Mouse (Mus musculus) C3H10T1/2 (cell line): ENCODE data around the gene Fads6. TPM values are rescaled to one million over a fixed set of nuclear protein-coding genes. Genes with fewer than 3 reads are reported as not detected.

Experiments
- polyA plus RNA-seq, 2 experiments: library from polyadenylated mRNA; unstranded; fragments of >200 nt; fragmentation: generic; extraction: Trizol; gene quantifications; one replicate each; pipeline ENCODE4 v1.2.1; 2012; ENCODE audit warnings: missing spikeins in 2 of 2

The Fads6 gene
- polyA plus RNA-seq: under 1 TPM in 1 of 2 experiments, not detected in 1; 0.05 TPM

DNA sequence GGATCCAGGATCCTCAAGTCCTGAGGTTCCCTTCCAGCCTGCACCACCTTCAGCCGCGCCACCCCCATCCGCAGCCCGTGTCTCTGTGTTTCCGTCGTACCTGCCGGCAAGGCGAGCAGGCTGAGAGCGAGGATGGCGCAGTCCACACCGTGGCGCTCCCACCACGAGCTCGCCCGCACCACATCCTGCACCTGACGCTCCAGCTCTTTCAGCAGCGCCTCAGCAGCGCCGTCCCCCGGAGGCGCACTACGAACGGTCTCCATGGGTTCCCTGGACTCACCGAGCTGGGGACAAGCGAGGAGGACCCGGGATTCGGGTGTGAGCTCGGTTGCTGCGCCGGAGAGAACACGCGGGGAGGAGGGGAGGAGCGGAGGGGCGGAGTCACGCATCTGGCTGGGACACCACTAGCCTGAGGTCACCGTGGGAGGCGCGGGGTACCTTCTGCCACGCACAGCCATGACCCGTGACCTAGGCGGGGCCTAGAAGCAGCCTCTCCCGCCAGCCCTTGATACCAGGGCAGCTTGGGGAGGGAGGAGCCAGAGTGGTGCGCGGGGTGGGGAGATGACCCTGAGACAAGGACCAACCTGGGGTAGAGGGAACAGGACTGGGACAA lies at the start of gene Fads6:
TSS of gene Fads6 (minus strand) at position 450 of the 613 bp plus-strand sequence.

DNA sequence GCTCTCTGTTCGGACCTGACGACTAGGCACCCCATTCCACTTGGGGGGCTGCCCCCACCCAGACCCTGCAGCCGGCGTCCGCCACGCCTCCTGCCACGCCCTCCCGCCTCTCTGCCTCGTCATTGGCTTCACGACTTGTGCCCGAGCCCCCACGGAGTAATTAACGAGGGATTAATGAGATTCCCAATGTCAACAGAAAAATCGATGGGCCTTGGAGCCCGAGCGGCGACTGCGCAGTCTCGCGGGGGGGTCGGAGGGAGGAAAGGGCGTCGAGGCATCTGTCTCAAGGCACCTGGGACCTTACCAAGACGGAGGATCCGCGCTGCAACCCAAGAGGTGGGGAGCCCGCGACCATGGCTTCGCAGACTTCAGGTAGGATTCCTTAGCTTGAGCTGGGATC lies 37.1 kb upstream of the Fads6 start, which contains the start of gene Otop3:
TSS of gene Otop3 (plus strand) at position 201 of the 400 bp plus-strand sequence.

DNA sequence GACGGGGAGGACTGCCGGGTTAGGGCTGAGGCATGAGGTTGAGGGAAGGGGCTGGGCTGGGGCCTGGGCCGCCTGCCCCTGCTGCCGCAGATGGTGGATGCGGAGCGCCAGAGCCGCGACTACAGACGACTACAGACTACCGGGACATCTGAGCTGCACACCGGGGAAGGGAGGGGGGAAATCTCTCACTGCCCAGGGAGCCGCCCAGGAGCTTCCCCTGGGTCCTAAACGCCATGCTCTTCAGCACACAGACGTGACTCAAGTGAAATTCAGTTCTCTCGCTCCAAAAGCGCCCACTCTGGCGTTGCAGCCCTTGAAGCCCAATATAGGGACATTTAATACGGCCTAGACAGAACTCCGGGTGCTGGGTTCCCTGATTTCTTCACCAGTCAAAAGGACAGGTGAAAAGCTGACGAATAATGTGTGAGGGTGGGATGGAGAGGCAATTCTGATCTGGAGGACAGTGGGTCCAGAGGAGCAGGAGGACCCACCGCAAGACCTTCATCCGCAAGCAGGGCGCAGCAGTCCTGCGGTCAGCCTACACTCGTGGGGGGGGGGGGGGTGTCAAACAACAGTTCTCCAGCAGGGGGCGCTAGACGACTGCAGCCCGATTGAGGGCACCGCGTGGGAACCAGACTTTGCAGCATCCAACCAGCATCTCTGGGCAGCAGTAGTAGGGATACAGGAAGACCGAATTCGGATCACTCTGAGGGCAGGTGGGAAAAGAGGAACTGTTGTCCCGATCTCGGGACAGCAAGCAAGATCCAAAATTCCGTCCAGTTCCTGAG lies 24.6 kb upstream of the Fads6 start, which contains the start of gene Ush1g:
TSS of gene Ush1g (minus strand) at position 136 of the 788 bp plus-strand sequence.

DNA sequence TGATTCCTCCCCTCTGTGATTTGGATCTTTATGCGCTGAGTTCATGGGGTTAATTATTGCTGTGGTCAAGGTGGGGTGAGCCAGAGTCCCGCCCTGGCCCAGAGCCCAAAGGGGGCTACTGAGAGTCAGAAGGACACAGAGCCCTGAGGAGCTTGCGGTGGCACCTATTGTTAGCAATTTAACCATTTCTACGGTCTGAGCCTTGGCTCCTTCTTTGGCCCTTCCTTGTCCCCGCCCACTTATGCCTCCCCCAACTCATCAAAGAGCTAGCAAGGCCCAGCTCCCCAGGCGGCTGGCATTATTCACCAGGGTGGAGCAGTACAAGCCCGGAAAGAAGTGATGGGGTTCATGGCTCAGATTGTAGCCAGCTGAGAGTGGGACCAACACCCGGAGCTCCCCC lies 9.4 kb upstream of the Fads6 start, which contains the start of gene Otop2:
TSS of gene Otop2 (plus strand) at position 301 of the 400 bp plus-strand sequence.

DNA sequence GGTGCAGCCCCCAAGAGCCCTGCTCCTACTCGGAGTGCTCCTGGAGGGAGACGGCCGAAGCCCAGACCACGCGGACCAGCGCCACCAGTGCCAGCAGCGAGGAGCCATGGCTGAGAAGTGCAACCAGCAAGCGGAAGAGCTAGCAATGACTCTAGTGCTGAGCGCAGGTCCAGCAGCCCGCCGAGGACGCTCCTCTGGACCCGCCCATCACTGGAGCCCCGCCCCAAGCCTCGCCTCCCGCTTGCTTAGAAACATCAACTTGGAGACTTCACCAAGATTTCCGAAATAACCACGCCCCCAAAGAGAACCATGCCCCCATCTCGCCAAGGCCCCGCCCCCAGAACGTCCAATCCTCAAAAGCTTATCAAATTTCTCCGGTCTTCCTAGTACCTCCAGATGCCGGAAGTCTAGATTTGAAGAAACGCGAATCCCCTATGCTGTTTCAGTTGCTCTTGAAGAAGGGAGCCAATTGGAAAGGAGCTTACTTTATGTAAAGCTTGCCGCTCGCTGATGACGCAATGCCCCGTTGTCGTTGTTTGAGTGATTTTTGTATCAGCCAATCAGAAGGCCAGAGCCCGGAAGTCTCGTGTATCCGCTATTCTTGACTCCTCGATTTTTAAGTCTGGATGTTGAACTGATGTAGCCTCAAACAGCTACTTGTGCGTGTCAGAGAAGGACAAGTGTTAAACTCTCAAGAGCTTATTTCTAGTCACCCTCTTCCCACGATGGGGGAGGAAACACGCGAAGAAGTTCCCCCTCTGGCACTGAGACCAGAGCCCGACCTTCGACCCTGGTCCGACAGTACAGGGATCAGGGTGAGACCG lies 20.5 kb downstream of the Fads6 start, which contains the start of gene Fdxr:
TSS of gene Fdxr (minus strand) at position 271 of the 824 bp plus-strand sequence.

DNA sequence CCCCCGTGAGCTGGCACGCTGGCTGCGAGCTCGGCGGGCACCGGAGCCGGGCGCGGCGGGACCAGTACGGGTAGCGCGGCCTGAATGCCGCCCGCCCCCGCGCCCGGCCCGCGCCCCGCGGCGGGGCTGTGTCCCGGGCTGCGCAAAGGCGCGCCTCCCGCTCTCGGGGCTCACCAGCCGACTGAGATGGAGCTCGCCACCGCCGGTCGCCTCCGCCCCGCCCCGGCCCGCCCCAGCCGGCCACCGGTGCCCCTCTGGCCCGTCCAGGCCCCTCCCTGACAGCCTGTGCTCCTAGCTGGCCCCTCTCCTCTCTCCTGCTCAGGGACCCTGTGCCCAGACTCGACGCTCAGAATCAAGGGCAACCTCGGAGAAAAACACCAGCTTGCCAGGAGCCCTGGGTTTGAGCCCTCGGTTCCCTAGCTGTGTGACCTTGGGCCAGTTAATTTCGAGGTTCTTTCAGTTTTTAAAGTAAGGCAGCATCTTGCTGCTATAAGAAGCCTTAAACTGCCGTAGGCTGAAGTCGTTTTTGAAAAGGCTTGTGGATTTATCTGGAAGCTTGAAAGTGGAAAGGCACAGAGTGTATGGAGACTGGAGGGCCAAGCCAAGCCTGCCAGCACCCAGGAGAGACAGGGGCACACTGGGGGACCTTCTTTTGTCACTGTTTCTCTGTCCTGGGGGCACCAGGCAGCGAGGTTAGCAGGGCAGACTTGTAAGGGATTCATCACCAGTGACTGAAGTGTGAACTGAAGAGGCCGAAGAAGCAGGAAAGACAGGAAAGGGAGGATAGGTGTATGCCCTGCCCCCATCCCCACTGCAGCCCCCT lies 30.2 kb downstream of the Fads6 start, which contains the start of gene Grin2c:
TSS of gene Grin2c (minus strand) at position 183 of the 823 bp plus-strand sequence.

Other genes with a start within 250 kb of the Fads6 start
- not detected for gene Cd300ld3, start 249.3 kb downstream of the Fads6 start, polyA plus RNA-seq
- not detected for gene Cd300e, start 235.5 kb downstream of the Fads6 start, polyA plus RNA-seq
- under 1 TPM; 0.01 to 0.07 TPM for gene Rab37, start 206.2 kb downstream of the Fads6 start, polyA plus RNA-seq
- not detected for gene Cd300lf, start 163.7 kb downstream of the Fads6 start, polyA plus RNA-seq
- gene Slc9a3r1, start 134.3 kb downstream of the Fads6 start, polyA plus RNA-seq: 10 to 100 TPM; 13.5 to 58.4 TPM
- gene Tmem104, start 110.2 kb downstream of the Fads6 start, polyA plus RNA-seq: 1 to 10 TPM; 3.2 to 9.7 TPM
- 10 to 100 TPM; 19.1 to 27.4 TPM for gene Nat9, start 109.8 kb downstream of the Fads6 start, polyA plus RNA-seq
- gene Grin2c, start 30.4 kb downstream of the Fads6 start, polyA plus RNA-seq: not detected
- 10 to 100 TPM; 15.6 to 23.1 TPM for gene Fdxr, start 20.6 kb downstream of the Fads6 start, polyA plus RNA-seq
- under 1 TPM in 1 of 2 experiments, not detected in 1; 0.06 TPM for gene Otop2, start 9.5 kb upstream of the Fads6 start, polyA plus RNA-seq
- under 1 TPM; 0.11 to 0.34 TPM for gene Ush1g, start 24.4 kb upstream of the Fads6 start, polyA plus RNA-seq
- not detected for gene Otop3, start 37.1 kb upstream of the Fads6 start, polyA plus RNA-seq
- gene Hid1, start 70.1 kb upstream of the Fads6 start, polyA plus RNA-seq: 1 to 10 TPM; 1.9 to 7.6 TPM
- gene Cdr2l, start 84.3 kb upstream of the Fads6 start, polyA plus RNA-seq: 10 to 100 TPM in 1 of 2 experiments, 1 to 10 TPM in 1; 6.5 to 16.4 TPM
- 100 to 1,000 TPM; 204 to 411 TPM for gene Mrpl58, start 106.1 kb upstream of the Fads6 start, polyA plus RNA-seq
- 100 to 1,000 TPM; 816 to 966 TPM for gene Atp5h, start 122.3 kb upstream of the Fads6 start, polyA plus RNA-seq
- gene Kctd2, start 122.5 kb upstream of the Fads6 start, polyA plus RNA-seq: 10 to 100 TPM; 24.1 to 58.3 TPM
- gene Trim80, start 142.9 kb upstream of the Fads6 start, polyA plus RNA-seq: not detected
- gene Slc16a5, start 164.8 kb upstream of the Fads6 start, polyA plus RNA-seq: under 1 TPM; 0.12 to 0.76 TPM
- 10 to 100 TPM in 1 of 2 experiments, 1 to 10 TPM in 1; 3.4 to 13.7 TPM for gene Armc7, start 178.0 kb upstream of the Fads6 start, polyA plus RNA-seq
- gene Nt5c, start 194.2 kb upstream of the Fads6 start, polyA plus RNA-seq: 100 to 1,000 TPM; 130 to 206 TPM
- gene Jpt1, start 216.7 kb upstream of the Fads6 start, polyA plus RNA-seq: 100 to 1,000 TPM; 321 to 516 TPM
- 100 to 1,000 TPM; 150 to 340 TPM for gene Sumo2, start 238.6 kb upstream of the Fads6 start, polyA plus RNA-seq